Mouse (Mus musculus) gastrocnemius, postnatal 36 days (tissue): ENCODE measurements at regions not wholly inside any gene's neighbourhood (a gene's known extent, or its start where the extent isn't known, plus 50 kb on each side); places are given as distances from the start of the nearest gene placed in this dataset.

Experiments
- DNase-seq, 2 experiments: peaks; one replicate each; pipeline ENCODE4 v3.0.0; 2022
- intact Hi-C: fragments of 180-260 bp; cut with DNase I; formaldehyde crosslinking; loops from one replicate; pipeline ENCODE4 v1.15.1; 2025

- intact Hi-C loops: no loop called here
- DNase-seq: no peak
Measured at GRCm38 (mm10) chr16:76529613-76530012, 156.0 kb upstream of the Nrip1 start.

GRCm38 (mm10) chr16:76527106-76527949, 153.7 kb upstream of the Nrip1 start:
- no peak for DNase-seq
- intact Hi-C loops: no loop called here

GRCm38 (mm10) chr16:76525563-76525962, 151.9 kb upstream of the Nrip1 start:
- no peak for DNase-seq
- intact Hi-C loops: no loop called here

GRCm38 (mm10) chr16:76524921-76525320, 151.3 kb upstream of the Nrip1 start:
- no peak for DNase-seq
- intact Hi-C loops: no loop called here

- DNase-seq: no peak
- intact Hi-C loops: no loop called here
Measured at GRCm38 (mm10) chr16:76521142-76521541, 147.5 kb upstream of the Nrip1 start.

GRCm38 (mm10) chr16:76520643-76520993, 147.0 kb upstream of the Nrip1 start:
- no peak for DNase-seq
- intact Hi-C loops: no loop called here

GRCm38 (mm10) chr16:76519911-76520642, 146.4 kb upstream of the Nrip1 start:
- DNase-seq: no peak
- intact Hi-C loops: no loop called here

- no peak for DNase-seq
- intact Hi-C loops: no loop called here
Measured at GRCm38 (mm10) chr16:76510861-76511260, 137.2 kb upstream of the Nrip1 start.

- intact Hi-C loops: no loop called here
- no peak for DNase-seq
Measured at GRCm38 (mm10) chr16:76509109-76509650, 135.6 kb upstream of the Nrip1 start.

GRCm38 (mm10) chr16:76507191-76507746, 133.6 kb upstream of the Nrip1 start:
- intact Hi-C loops: no loop called here
- DNase-seq: no peak

GRCm38 (mm10) chr16:76506240-76506639, 132.6 kb upstream of the Nrip1 start:
- no peak for DNase-seq
- intact Hi-C loops: no loop called here

- intact Hi-C loops: no loop called here
Measured at GRCm38 (mm10) chr16:76499686-76500400, 126.2 kb upstream of the Nrip1 start.

GRCm38 (mm10) chr16:76498233-76498632, 124.6 kb upstream of the Nrip1 start:
- intact Hi-C loops: no loop called here

More at GRCm38 (mm10) chr16:76499686-76500400, 126.2 kb upstream of the Nrip1 start:
- no peak for DNase-seq

GRCm38 (mm10) chr16:76497041-76497808, 123.6 kb upstream of the Nrip1 start:
- intact Hi-C loops: no loop called here
- no peak for DNase-seq

More at GRCm38 (mm10) chr16:76498233-76498632, 124.6 kb upstream of the Nrip1 start:
- DNase-seq: no peak

GRCm38 (mm10) chr16:76483419-76483818, 109.8 kb upstream of the Nrip1 start:
- no peak for DNase-seq
- intact Hi-C loops: no loop called here

GRCm38 (mm10) chr16:76481966-76482365, 108.3 kb upstream of the Nrip1 start:
- intact Hi-C loops: no loop called here
- no peak for DNase-seq

GRCm38 (mm10) chr16:76477474-76477873, 103.8 kb upstream of the Nrip1 start:
- intact Hi-C loops: no loop called here
- DNase-seq: no peak

- DNase-seq: no peak
- intact Hi-C loops: no loop called here
Measured at GRCm38 (mm10) chr16:76474481-76474880, 100.9 kb upstream of the Nrip1 start.

GRCm38 (mm10) chr16:76472386-76472785, 98.8 kb upstream of the Nrip1 start:
- intact Hi-C loops: no loop called here
- DNase-seq: no peak

- no peak for DNase-seq
Measured at GRCm38 (mm10) chr16:76471081-76471480, 97.5 kb upstream of the Nrip1 start.

More at GRCm38 (mm10) chr16:76471081-76471480, 97.5 kb upstream of the Nrip1 start:
- intact Hi-C loops: no loop called here
